Mouse (Mus musculus) inflammation-experienced regulatory T-cells, adult 6 months (primary cell): ENCODE measurements around the gene Tnfsf18. TPM values are rescaled to one million over a fixed set of nuclear protein-coding genes. Genes with fewer than 3 reads are reported as not detected.

Experiments used
- polyA plus RNA-seq, 3 experiments: library from polyadenylated mRNA; unstranded; fragments of 100-300 nt; shearing (Covaris generic); gene quantifications; one replicate each; pipeline ENCODE4 v1.2.1; 2017

Tnfsf18 gene
- polyA plus RNA-seq, 3 experiments from 2014 or later: not detected

Other genes with a start within 250 kb of the Tnfsf18 start
- gene Prdx6, start 243.4 kb upstream of the Tnfsf18 start, polyA plus RNA-seq: 100 to 1,000 TPM; 249 to 347 (median 317) TPM
- gene Tnfsf4, start 99.2 kb upstream of the Tnfsf18 start, polyA plus RNA-seq: 1 to 10 TPM in 2 of 3 experiments, under 1 TPM in 1; 0.85 to 7.8 (median 1.0) TPM